Mouse (Mus musculus): ENCODE measurements around the gene Ccdc96. TPM values are rescaled to one million over a fixed set of nuclear protein-coding genes. Genes with fewer than 3 reads are reported as not detected.

The Ccdc96 gene
- polyA plus RNA-seq, 1 experiment = 0.07 TPM

DNA sequence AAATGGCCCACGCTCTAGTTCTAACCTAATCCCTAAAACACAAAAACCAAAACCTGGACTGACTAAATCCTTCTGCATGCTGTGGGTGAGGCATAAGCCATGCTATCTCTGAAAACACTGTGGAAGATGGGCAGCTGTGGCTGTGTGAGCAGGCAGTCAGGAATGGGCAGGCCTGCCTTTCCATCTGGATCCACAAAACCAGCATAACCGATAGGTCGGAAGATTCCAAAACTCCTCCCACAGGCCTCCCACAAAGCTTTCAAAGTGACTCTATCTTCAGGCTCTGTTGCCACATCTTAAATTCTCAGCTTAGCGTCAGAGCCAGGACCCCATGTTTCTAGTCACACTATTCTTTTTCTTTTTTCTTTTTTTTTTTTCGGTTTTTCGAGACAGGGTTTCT is 9.5 kb downstream of the Ccdc96 start:
- Histone ChIP-seq H3K36me3 (ENCODE audit: control insufficient read depth, insufficient read depth, low read length) (peaks cover 35% of the 10 kb centered on the region), H3K27me3 (ENCODE audit: control insufficient read depth, insufficient read depth, low read length) (no peaks in the 10 kb centered on the region), H3K4me1 (replicated peaks; ENCODE audit: control insufficient read depth, insufficient read depth, low read length) (no peaks in the 10 kb centered on the region), H3K4me3 (ENCODE audit: control insufficient read depth, insufficient read depth, low read length) (no peak overlapping the region), H3K27ac (ENCODE audit: control insufficient read depth, insufficient read depth, low read length) (no peak overlapping the region)
- TF ChIP-seq POLR2A (IDR thresholded peaks at IDR 0.05; ENCODE audit: control insufficient read depth, extremely low read depth, insufficient read depth, low read length, poor library complexity) (no peak), CTCF (IDR thresholded peaks at IDR 0.05; ENCODE audit: borderline replicate concordance, control insufficient read depth, extremely low read depth, insufficient read depth, low read length, poor library complexity) (no peak)
- 93% methylated on average over 6 of the region's 6 CpGs for WGBS
- DNase-seq = no peak

DNA sequence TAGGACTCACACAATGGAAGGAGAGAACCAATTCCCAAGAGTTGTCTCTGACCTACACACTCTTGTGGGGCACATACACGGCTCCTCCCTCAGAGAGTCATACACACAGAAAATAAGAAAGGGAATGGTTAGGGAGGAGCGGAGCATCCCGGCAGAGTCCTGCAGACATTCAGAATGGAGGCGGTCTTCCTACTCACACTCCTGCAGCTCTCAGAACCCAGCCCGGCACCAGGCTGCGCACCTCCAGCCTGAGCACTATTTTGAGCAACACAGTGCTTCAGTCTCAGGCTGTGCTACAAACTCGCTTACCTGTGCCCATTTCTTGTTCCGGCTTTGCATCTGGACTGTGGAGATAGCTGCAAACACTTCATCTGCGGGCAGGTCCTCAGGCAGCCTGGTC is 10.3 kb downstream of the Ccdc96 start:
- Histone ChIP-seq H3K4me3 (ENCODE audit: control insufficient read depth, insufficient read depth, low read length) (no peak overlapping the region), H3K4me1 (replicated peaks; ENCODE audit: control insufficient read depth, insufficient read depth, low read length) (no peaks in the 10 kb centered on the region), H3K36me3 (ENCODE audit: control insufficient read depth, insufficient read depth, low read length) (peaks cover 35% of the 10 kb centered on the region), H3K27me3 (ENCODE audit: control insufficient read depth, insufficient read depth, low read length) (no peaks in the 10 kb centered on the region), H3K27ac (ENCODE audit: control insufficient read depth, insufficient read depth, low read length) (no peak overlapping the region)
- TF ChIP-seq CTCF (IDR thresholded peaks at IDR 0.05; ENCODE audit: borderline replicate concordance, control insufficient read depth, extremely low read depth, insufficient read depth, low read length, poor library complexity) (no peak), POLR2A (IDR thresholded peaks at IDR 0.05; ENCODE audit: control insufficient read depth, extremely low read depth, insufficient read depth, low read length, poor library complexity) (no peak)
- WGBS = 97% methylated on average over 9 of the region's 9 CpGs
- no peak for DNase-seq

DNA sequence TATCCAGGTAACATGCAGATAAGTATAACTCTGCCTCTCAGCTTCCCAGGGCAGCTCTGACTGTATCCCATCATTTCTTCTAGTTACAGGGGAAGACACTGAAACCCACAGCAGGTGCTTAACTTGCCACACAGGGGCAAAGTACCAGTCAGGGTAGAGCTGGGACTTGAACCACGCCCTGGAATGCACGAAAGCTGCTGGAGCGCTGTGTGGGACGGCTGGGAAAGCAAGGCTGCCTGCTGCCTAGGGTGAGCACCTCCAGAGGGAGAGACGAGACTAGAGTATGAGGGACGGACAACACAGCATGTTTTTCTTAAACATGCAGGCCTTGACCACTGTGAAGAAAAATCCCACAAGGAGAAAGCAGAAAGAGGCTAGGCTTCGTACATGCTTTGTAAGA is 20.8 kb downstream of the Ccdc96 start:
- Histone ChIP-seq H3K27ac (ENCODE audit: control insufficient read depth, insufficient read depth, low read length) (no peak overlapping the region), H3K4me3 (ENCODE audit: control insufficient read depth, insufficient read depth, low read length) (no peak overlapping the region), H3K36me3 (ENCODE audit: control insufficient read depth, insufficient read depth, low read length) (peaks cover 35% of the 10 kb centered on the region), H3K4me1 (replicated peaks; ENCODE audit: control insufficient read depth, insufficient read depth, low read length) (no peaks in the 10 kb centered on the region), H3K27me3 (ENCODE audit: control insufficient read depth, insufficient read depth, low read length) (no peaks in the 10 kb centered on the region)
- TF ChIP-seq POLR2A (IDR thresholded peaks at IDR 0.05; ENCODE audit: control insufficient read depth, extremely low read depth, insufficient read depth, low read length, poor library complexity) (no peak), CTCF (IDR thresholded peaks at IDR 0.05; ENCODE audit: borderline replicate concordance, control insufficient read depth, extremely low read depth, insufficient read depth, low read length, poor library complexity) (no peak)
- WGBS = 97% methylated on average over 7 of the region's 7 CpGs
- no peak for DNase-seq

DNA sequence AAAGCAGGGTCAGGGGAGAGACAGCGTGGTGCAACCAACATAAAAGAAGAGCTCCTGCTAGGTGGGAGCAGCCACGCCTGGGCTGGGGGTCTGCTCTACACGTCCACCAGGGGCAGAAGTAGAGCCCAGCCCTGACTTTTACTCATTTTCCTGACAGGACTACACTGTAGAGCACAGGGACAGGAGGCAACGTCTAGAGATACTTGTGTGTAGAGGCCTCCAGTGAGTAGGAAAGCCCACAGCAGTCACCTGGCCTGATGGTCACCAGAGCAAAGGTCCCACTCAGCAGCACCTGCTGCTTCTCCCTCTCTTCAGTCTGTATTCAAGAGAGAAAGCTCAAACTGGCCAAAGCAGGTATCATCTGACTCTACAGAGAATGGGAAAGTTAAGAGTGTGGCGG is 21.3 kb downstream of the Ccdc96 start:
- WGBS = 96% methylated on average over 5 of the region's 5 CpGs
- H3K27me3 ChIP-seq (ENCODE audit: control insufficient read depth, insufficient read depth, low read length) = no peaks in the 10 kb centered on the region
- no peak overlapping the region for H3K4me3 ChIP-seq (ENCODE audit: control insufficient read depth, insufficient read depth, low read length)
- H3K27ac ChIP-seq (ENCODE audit: control insufficient read depth, insufficient read depth, low read length) = no peak overlapping the region
- no peak for TF ChIP-seq CTCF (IDR thresholded peaks at IDR 0.05; ENCODE audit: borderline replicate concordance, control insufficient read depth, extremely low read depth, insufficient read depth, low read length, poor library complexity)
- no peak for TF ChIP-seq POLR2A (IDR thresholded peaks at IDR 0.05; ENCODE audit: control insufficient read depth, extremely low read depth, insufficient read depth, low read length, poor library complexity)
- H3K4me1 ChIP-seq (replicated peaks; ENCODE audit: control insufficient read depth, insufficient read depth, low read length) = no peaks in the 10 kb centered on the region
- DNase-seq = no peak
- peaks cover 39% of the 10 kb centered on the region for H3K36me3 ChIP-seq (ENCODE audit: control insufficient read depth, insufficient read depth, low read length)

DNA sequence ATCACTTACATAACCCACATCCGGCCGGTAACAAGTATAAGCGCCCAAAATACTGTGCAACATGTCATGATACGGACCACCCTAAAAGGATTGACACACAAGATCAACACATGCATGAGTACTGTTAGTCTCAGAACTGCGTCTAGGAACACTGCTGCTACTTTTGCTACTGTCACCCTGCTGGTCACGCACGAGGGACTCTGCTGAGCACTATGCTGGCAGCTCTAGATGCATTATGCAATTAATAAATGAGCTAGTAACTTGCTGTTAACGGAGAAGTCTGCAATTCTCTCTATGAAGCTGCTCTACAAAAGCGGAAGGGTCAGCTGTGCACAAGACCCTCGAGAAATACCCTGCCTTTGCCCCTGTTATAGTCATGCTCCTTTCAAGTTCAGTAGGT is 24.0 kb downstream of the Ccdc96 start:
- no peak overlapping the region for H3K4me3 ChIP-seq (ENCODE audit: control insufficient read depth, insufficient read depth, low read length)
- H3K27ac ChIP-seq (ENCODE audit: control insufficient read depth, insufficient read depth, low read length) = no peak overlapping the region
- DNase-seq = no peak
- no peaks in the 10 kb centered on the region for H3K27me3 ChIP-seq (ENCODE audit: control insufficient read depth, insufficient read depth, low read length)
- no peak for TF ChIP-seq POLR2A (IDR thresholded peaks at IDR 0.05; ENCODE audit: control insufficient read depth, extremely low read depth, insufficient read depth, low read length, poor library complexity)
- H3K36me3 ChIP-seq (ENCODE audit: control insufficient read depth, insufficient read depth, low read length) = peaks cover 48% of the 10 kb centered on the region
- 95% methylated on average over 10 of the region's 10 CpGs for WGBS
- H3K4me1 ChIP-seq (replicated peaks; ENCODE audit: control insufficient read depth, insufficient read depth, low read length) = no peaks in the 10 kb centered on the region

GRCm38 (mm10) chr5:36510956-36511355 is 26.6 kb downstream of the Ccdc96 start:
- DNase-seq = no peak
- no peak overlapping the region for H3K27ac ChIP-seq (ENCODE audit: control insufficient read depth, insufficient read depth, low read length)
- H3K4me1 ChIP-seq (replicated peaks; ENCODE audit: control insufficient read depth, insufficient read depth, low read length) = no peaks in the 10 kb centered on the region
- H3K36me3 ChIP-seq (ENCODE audit: control insufficient read depth, insufficient read depth, low read length) = peaks cover 47% of the 10 kb centered on the region
- no peaks in the 10 kb centered on the region for H3K27me3 ChIP-seq (ENCODE audit: control insufficient read depth, insufficient read depth, low read length)
- WGBS = 97% methylated on average over 2 of the region's 2 CpGs
- TF ChIP-seq CTCF (IDR thresholded peaks at IDR 0.05; ENCODE audit: borderline replicate concordance, control insufficient read depth, extremely low read depth, insufficient read depth, low read length, poor library complexity) (no peak), POLR2A (IDR thresholded peaks at IDR 0.05; ENCODE audit: control insufficient read depth, extremely low read depth, insufficient read depth, low read length, poor library complexity) (no peak)
- no peak overlapping the region for H3K4me3 ChIP-seq (ENCODE audit: control insufficient read depth, insufficient read depth, low read length)

- H3K36me3 ChIP-seq (ENCODE audit: control insufficient read depth, insufficient read depth, low read length) = peaks cover 45% of the 10 kb centered on the region
- H3K4me3 ChIP-seq (ENCODE audit: control insufficient read depth, insufficient read depth, low read length) = no peak overlapping the region
- no peaks in the 10 kb centered on the region for H3K27me3 ChIP-seq (ENCODE audit: control insufficient read depth, insufficient read depth, low read length)
- peaks cover 12% of the 10 kb centered on the region for H3K4me1 ChIP-seq (replicated peaks; ENCODE audit: control insufficient read depth, insufficient read depth, low read length)
- no peak for DNase-seq
- no peak overlapping the region for H3K27ac ChIP-seq (ENCODE audit: control insufficient read depth, insufficient read depth, low read length)
- WGBS = 69% methylated on average over 1 of the region's 1 CpGs
- TF ChIP-seq CTCF (IDR thresholded peaks at IDR 0.05; ENCODE audit: borderline replicate concordance, control insufficient read depth, extremely low read depth, insufficient read depth, low read length, poor library complexity) (no peak), POLR2A (IDR thresholded peaks at IDR 0.05; ENCODE audit: control insufficient read depth, extremely low read depth, insufficient read depth, low read length, poor library complexity) (no peak)
Observed at GRCm38 (mm10) chr5:36515126-36515525, 30.7 kb downstream of the Ccdc96 start.

Measured in thymus, adult 2 months (tissue).